Comparison of ENCODE assay signal across 8 mouse cellular contexts in genomic region chr1:69241502-69242214, GRCm38 (mm10).
DNase-seq lines count a peak whose midpoint lies in the region; ATAC-seq and TF ChIP-seq lines count a peak whose summit lies in the region.

No protein-coding gene starts in this region.

- H3K4me3 ChIP-seq in hindbrain, postnatal 0 days (ENCODE audit: low read length), result peak overlapping the region; percentile 36

- peak; percentile 84 for DNase-seq in NIH3T3 (ENCODE audit: low read depth)
- peak; percentile 30 for DNase-seq in cerebellum, adult 8-10 months
- DNase-seq in frontal cortex, adult 2 months (ENCODE audit: extremely low spot score in 1 of 2, low spot score in 1 of 2), result peak; percentile 12 to 80
- DNase-seq in hindbrain, postnatal 0 days (ENCODE audit: low spot score), result peak; percentile 83
- DNase-seq in left cerebral cortex, adult 11 months (ENCODE audit: low spot score), result peak; percentile 14
- DNase-seq in lung, postnatal 25 days (ENCODE audit: low spot score), result peak; percentile 8
- DNase-seq in retina, postnatal 7 days (ENCODE audit: low read depth, low spot score), result peak; percentile 40
- DNase-seq in spleen, postnatal 4 days (ENCODE audit: low spot score in 2 of 2), result no peak

- peak; percentile 96 for TF ChIP-seq CTCF in hindbrain, postnatal 0 days (IDR thresholded peaks at IDR 0.05; ENCODE audit: low read depth)

- no peaks in the 10 kb centered on the region for H3K27me3 ChIP-seq in hindbrain, postnatal 0 days (ENCODE audit: insufficient read depth, low read length)

- H3K36me3 ChIP-seq in hindbrain, postnatal 0 days (ENCODE audit: insufficient read depth, low read length), result no peaks in the 10 kb centered on the region

- H3K4me1 ChIP-seq in hindbrain, postnatal 0 days (ENCODE audit: insufficient read depth, low read length), result no peaks in the 10 kb centered on the region

- ATAC-seq in hindbrain, postnatal 0 days, result peak; percentile 94

- no peaks in the 10 kb centered on the region for H3K9me3 ChIP-seq in hindbrain, postnatal 0 days (ENCODE audit: low read length)

- peak overlapping the region; percentile 39; the same call in 1 of the 2 replicates for H3K9ac ChIP-seq in hindbrain, postnatal 0 days (replicated peaks; ENCODE audit: low read length)

- H3K4me2 ChIP-seq in hindbrain, postnatal 0 days (ENCODE audit: low read depth, low read length), result peak overlapping the region; percentile 67

- 10% methylated on average over 11 of the region's 11 CpGs for WGBS in hindbrain, postnatal 0 days

- H3K27ac ChIP-seq in hindbrain, postnatal 0 days, result peak overlapping the region; percentile 23; the same call in 1 of the 2 replicates

Comparison
In these comparisons a context has a peak if more than half of its experiments do, and no peak if none do; other contexts are left out.
1. DNase-seq: peak in NIH3T3 (single experiment), cerebellum, adult 8-10 months (single experiment), frontal cortex, adult 2 months (2 of 2), hindbrain, postnatal 0 days (single experiment), left cerebral cortex, adult 11 months (single experiment), lung, postnatal 25 days (single experiment) and retina, postnatal 7 days (single experiment); none in spleen, postnatal 4 days (0 of 2).